Mouse (Mus musculus) hindbrain, embryonic 16.5 days (tissue): ENCODE measurements around the gene Szrd1. TPM values are rescaled to one million over a fixed set of nuclear protein-coding genes. Genes with fewer than 3 reads are reported as not detected.

Experiments used
- ATAC-seq: fragments of 200-750 bp; cut with Nextera tagmentation; 2 replicates; pipeline ENCODE4 v1.8.0; 2017; ENCODE audit warnings: moderate TSS enrichment, moderate library complexity
- H3K27ac ChIP-seq: fragments of 300-500 bp; sonication (generic); 2 replicates; pipeline ENCODE4 v1.5.1; 2014; ENCODE audit warnings: low read depth, mild to moderate bottlenecking, control low read depth, low read length, moderate library complexity
- H3K27me3 ChIP-seq: fragments of 300-500 bp; sonication (generic); replicated peaks from 2 replicates; pipeline ENCODE4 v1.6.1; 2014; ENCODE audit warnings: low read length; ENCODE audit not compliant: control insufficient read depth, insufficient read depth
- H3K36me3 ChIP-seq: fragments of 300-500 bp; sonication (generic); 2 replicates; pipeline ENCODE4 v1.6.1; 2014; ENCODE audit warnings: mild to moderate bottlenecking, low read length, moderate library complexity, mixed read lengths; ENCODE audit not compliant: control insufficient read depth, insufficient read depth
- H3K4me1 ChIP-seq: fragments of 300-500 bp; sonication (generic); 2 replicates; pipeline ENCODE4 v1.6.1; 2014; ENCODE audit warnings: low read depth, low read length; ENCODE audit not compliant: control insufficient read depth, insufficient read depth
- H3K4me2 ChIP-seq: fragments of 300-500 bp; sonication (generic); 2 replicates; pipeline ENCODE4 v1.6.1; 2014; ENCODE audit warnings: mild to moderate bottlenecking, low read length, control low read depth, moderate library complexity
- H3K4me3 ChIP-seq: fragments of 300-500 bp; sonication (generic); 2 replicates; pipeline ENCODE4 v1.5.1; 2014; ENCODE audit warnings: mild to moderate bottlenecking, low read length, control low read depth, moderate library complexity
- H3K9ac ChIP-seq: fragments of 300-500 bp; sonication (generic); 2 replicates; pipeline ENCODE4 v1.6.1; 2014; ENCODE audit warnings: low read depth, mild to moderate bottlenecking, control low read depth, low read length, moderate library complexity
- H3K9me3 ChIP-seq: fragments of 300-500 bp; sonication (generic); 2 replicates; pipeline ENCODE4 v1.6.1; 2014; ENCODE audit warnings: mild to moderate bottlenecking, low read length, moderate library complexity; ENCODE audit not compliant: control insufficient read depth
- WGBS: fragments of 180-500 bp; shearing (Covaris S2); extraction: QIAGEN DNeasy Blood & Tissue Kit; methylation state at CpG from one replicate; pipeline ENCODE4 v1.1.7; 2014; 5-methylcytosine and 5-hydroxymethylcytosine counted together
- polyA plus RNA-seq: library from polyadenylated mRNA; unstranded; fragments of >200 nt; fragmentation: Nextera tagmentation; extraction: Ambion mirVana; gene quantifications from 2 replicates; pipeline ENCODE4 v1.2.1, GENCODE M21; 2015

The Szrd1 gene
- 22.4 and 23.9 TPM in 2 replicates for polyA plus RNA-seq

DNA sequence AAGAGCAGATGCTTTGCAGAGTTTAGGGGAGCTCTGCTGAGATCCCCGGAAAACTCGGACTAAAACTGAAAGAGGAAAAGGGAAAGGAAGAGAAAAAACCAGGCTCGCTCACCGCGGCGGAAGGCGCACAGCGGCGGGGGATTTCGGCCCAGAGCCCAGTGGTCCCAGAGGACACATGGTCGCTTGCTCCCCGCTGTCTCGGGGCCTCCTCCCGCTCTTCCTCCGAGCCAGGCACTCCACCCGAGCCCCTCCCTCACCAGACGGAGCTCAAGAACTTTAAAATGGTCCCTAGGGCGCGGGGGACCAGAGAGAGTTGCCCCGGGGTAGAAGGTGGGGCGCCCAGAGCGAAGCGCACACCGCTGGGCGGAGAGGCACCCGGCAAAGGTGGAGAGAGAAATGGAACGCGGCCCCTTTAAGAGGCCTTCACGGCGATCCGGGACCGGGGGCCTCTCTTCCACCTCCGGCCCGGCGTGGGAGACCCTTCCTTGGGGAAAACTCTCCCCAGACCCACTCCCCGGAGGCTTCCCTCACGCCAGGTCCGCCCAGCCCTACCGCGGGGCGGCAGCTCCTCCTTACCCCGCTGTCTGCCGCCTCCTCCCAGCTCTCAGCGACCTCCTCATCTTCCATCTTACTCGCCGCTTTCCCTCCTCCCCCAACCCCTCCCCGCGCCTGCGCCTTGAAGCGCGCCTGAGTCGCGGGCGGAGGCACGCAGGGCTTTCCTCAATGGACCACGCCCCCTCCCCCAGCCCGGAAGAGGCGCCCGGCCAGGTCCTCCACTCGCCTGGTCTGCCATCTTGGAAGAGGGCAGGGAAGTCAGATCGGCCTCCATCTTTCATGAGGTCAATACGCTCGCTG is at the start of gene Szrd1:
Szrd1 (minus strand) TSS at position 660 of the 855 bp plus-strand sequence.
- Histone ChIP-seq H3K36me3 (no peaks in the 10 kb centered on the region), H3K27ac (peak within 1 kb of the TSS; percentile 91), H3K4me1 (peaks cover 33% of the 10 kb centered on the region), H3K4me3 (peak within 1 kb of the TSS; percentile 68), H3K27me3 (no peaks in the 10 kb centered on the region), H3K4me2 (peak within 1 kb of the TSS; percentile 97), H3K9ac (peak within 1 kb of the TSS; percentile 76), H3K9me3 (no peaks in the 10 kb centered on the region)
- under 1% methylated on average over 60 of the region's 63 CpGs for WGBS
- peak; percentile 94 for ATAC-seq

DNA sequence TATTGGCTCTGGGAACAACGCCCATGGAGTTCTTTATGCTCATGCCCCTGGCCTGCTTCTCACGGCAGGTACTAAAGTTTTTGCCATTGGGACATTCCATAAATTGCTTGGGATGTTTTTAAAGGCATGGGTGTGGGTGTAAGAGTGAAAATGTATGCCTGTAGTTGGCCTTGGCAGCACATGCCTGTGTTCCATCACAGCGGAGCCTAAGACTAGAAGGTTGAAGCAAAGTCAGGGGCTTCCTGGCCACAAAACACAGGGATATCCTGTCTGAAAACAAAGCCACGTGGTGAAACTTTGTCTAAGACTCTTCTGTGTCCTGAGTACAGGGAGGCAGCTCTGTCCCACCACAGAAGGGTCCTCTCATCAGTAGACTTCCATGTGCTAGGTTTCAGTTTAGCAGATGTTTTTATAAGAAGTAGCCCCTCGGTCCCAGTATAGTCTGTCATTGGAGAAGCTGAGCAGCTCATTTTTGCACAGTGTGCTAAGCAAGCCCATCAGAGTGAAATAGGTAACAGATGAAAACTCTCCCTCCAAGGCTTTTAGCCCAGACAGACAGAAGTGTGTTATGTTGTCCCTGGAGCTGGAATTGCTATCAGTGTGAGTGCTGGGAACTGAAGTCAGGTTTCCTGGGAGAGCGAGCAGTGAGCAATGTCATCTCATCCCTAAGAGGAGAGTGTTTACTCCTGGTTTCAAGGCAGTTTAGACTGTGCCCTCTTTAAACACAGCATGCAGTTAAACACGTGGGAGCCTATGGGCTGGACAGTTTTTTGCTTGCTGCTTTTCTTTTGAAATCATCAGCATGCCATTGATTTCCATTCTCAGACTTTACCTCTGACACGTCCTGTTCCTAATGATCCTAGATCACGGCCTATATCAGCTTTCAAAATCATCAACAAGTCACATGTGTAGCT is 47.6 kb upstream of the Szrd1 start:
- H3K4me2 ChIP-seq, result no peak overlapping the region
- no peak overlapping the region for H3K9ac ChIP-seq
- WGBS, result 77% methylated on average over 9 of the region's 9 CpGs
- H3K4me1 ChIP-seq, result peaks cover 4% of the 10 kb centered on the region; the same call in 1 of the 2 replicates
- H3K27ac ChIP-seq, result 0 out of 2 replicates have a peak overlapping the region, but pooled peaks have one; percentile 10
- peaks cover 5% of the 10 kb centered on the region; the same call in 1 of the 2 replicates for H3K36me3 ChIP-seq
- H3K27me3 ChIP-seq, result no peaks in the 10 kb centered on the region
- H3K4me3 ChIP-seq, result no peak overlapping the region
- no peak for ATAC-seq
- H3K9me3 ChIP-seq, result no peaks in the 10 kb centered on the region

DNA sequence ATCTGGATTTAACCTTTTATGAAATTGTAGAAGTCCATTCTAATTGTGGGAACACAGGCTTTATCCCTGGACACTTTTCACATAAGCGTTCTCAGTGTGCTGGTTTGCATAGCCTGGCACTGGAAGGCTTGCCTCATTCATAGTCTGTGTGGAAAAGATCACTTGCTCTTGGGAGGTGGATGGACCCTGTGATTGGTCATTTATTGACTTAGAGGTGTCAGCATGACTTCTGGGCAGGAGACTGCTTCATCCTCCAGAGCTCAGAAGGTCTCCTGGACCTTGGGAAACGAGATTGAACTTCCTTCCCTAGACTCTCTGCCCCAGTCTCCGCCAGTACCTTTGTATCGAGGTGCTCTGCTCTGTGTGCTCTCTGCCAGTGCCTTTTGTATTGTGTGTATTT is 44.9 kb upstream of the Szrd1 start:
- Histone ChIP-seq H3K9ac (no peak overlapping the region), H3K36me3 (no peaks in the 10 kb centered on the region; the same call in 1 of the 2 replicates)

DNA sequence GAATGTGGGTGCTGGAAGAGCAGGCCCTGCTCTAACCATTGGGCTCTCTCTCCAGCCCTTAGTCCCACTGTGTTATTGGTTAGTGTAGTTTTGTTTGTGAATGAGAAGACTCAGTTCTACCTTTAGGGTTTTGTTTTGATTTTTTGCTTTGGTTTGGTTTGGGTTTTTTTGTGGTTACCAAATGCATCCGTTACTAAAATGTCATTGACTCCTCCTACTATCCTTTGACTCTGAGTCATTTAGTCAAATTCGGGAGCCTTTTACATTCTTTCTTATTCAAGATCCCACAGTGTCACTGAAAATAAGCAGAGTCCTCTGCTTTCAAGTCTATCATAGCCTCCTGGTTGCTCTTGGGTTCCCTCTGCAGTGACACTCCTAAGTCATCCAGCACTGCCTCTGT is 44.4 kb upstream of the Szrd1 start:
- 91% methylated on average over 2 of the region's 2 CpGs for WGBS
- no peak for ATAC-seq
- Histone ChIP-seq H3K4me3 (no peak overlapping the region), H3K9ac (no peak overlapping the region), H3K27ac (no peak overlapping the region), H3K27me3 (no peaks in the 10 kb centered on the region), H3K4me1 (peaks cover 4% of the 10 kb centered on the region; the same call in 1 of the 2 replicates), H3K9me3 (no peaks in the 10 kb centered on the region), H3K4me2 (no peak overlapping the region), H3K36me3 (no peaks in the 10 kb centered on the region; the same call in 1 of the 2 replicates)

More for the DNA sequence above, 44.9 kb upstream of the Szrd1 start:
- H3K4me2 ChIP-seq, result no peak overlapping the region
- H3K4me1 ChIP-seq, result peaks cover 4% of the 10 kb centered on the region; the same call in 1 of the 2 replicates
- no peaks in the 10 kb centered on the region for H3K27me3 ChIP-seq
- H3K27ac ChIP-seq, result no peak overlapping the region
- 93% methylated on average over 4 of the region's 4 CpGs for WGBS
- H3K4me3 ChIP-seq, result no peak overlapping the region
- ATAC-seq, result no peak
- no peaks in the 10 kb centered on the region for H3K9me3 ChIP-seq

DNA sequence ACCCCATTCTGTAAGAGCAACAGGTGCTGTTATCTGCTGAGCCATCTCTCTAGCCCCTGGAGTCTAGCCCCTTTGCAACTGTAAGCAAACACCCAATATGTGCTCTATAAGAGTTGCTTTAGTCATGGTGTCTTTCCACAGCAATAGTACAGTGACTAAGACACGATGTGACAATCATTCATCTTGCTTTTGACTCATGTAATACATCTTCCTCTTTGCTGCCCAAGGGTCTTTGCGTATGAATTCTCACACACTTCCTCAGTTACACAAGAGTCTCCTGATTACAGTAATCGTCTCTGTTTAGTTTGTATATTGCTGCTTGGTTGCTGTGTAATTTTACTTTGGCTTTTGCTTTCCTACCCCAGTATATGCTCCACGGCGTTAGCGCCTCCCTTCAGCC is 42.4 kb upstream of the Szrd1 start:
- H3K4me1 ChIP-seq, result peaks cover 4% of the 10 kb centered on the region; the same call in 1 of the 2 replicates

DNA sequence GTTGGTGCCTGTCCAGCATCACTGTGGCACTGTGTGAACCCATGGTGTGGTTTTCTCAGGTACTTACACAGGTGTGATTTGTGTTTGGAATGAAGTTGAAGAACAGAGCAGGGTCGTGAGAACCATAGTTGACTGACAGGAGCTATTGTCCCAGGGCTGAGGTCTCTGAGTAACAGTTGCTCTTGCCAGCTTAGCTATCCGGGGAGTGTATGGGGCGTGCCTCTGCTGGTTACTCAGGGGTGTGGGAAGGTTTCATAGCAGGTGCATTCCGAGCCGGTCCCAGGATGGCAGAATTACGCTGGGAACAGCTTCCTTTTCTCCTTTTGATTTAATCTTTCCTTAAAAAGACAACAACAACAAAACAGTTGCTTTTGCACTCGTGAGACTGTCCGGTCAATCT is 41.3 kb upstream of the Szrd1 start:
- Histone ChIP-seq H3K9me3 (no peaks in the 10 kb centered on the region), H3K36me3 (no peaks in the 10 kb centered on the region; the same call in 1 of the 2 replicates), H3K4me2 (no peak overlapping the region), H3K27me3 (no peaks in the 10 kb centered on the region), H3K9ac (no peak overlapping the region), H3K4me1 (no peaks in the 10 kb centered on the region; the same call in 1 of the 2 replicates), H3K4me3 (no peak overlapping the region), H3K27ac (no peak overlapping the region)
- WGBS, result 75% methylated on average over 8 of the region's 8 CpGs
- no peak for ATAC-seq

More for the DNA sequence above, 42.4 kb upstream of the Szrd1 start:
- H3K27ac ChIP-seq, result no peak overlapping the region
- no peaks in the 10 kb centered on the region for H3K9me3 ChIP-seq
- no peak overlapping the region for H3K4me2 ChIP-seq
- H3K4me3 ChIP-seq, result no peak overlapping the region
- ATAC-seq, result no peak
- no peaks in the 10 kb centered on the region for H3K27me3 ChIP-seq
- 95% methylated on average over 6 of the region's 6 CpGs for WGBS
- no peaks in the 10 kb centered on the region; the same call in 1 of the 2 replicates for H3K36me3 ChIP-seq
- no peak overlapping the region for H3K9ac ChIP-seq

DNA sequence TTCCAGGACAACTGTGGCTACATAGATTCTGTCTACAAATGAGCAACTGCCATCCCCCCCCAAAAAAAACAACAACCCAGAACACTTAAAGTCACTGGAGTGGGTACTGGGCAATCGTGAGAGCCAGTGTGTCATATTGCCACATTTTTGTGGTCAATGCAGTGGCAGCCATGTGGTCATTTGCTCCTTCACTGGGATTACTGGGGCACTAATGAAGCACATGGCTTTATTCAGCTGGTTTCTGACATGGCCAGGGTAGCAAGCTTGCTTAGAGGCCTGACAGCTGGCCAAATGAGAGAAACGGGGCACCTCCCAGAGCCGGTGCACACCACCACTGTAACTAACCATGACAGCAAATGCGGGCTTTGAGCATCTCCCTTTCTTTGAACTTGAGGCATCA is 38.9 kb upstream of the Szrd1 start:
- H3K9me3 ChIP-seq, result no peaks in the 10 kb centered on the region
- no peaks in the 10 kb centered on the region for H3K27me3 ChIP-seq
- no peak overlapping the region for H3K27ac ChIP-seq
- no peaks in the 10 kb centered on the region; the same call in 1 of the 2 replicates for H3K4me1 ChIP-seq
- H3K9ac ChIP-seq, result no peak overlapping the region
- peaks cover 5% of the 10 kb centered on the region for H3K36me3 ChIP-seq
- H3K4me2 ChIP-seq, result no peak overlapping the region
- ATAC-seq, result no peak
- WGBS, result 58% methylated on average over 4 of the region's 4 CpGs
- H3K4me3 ChIP-seq, result no peak overlapping the region

DNA sequence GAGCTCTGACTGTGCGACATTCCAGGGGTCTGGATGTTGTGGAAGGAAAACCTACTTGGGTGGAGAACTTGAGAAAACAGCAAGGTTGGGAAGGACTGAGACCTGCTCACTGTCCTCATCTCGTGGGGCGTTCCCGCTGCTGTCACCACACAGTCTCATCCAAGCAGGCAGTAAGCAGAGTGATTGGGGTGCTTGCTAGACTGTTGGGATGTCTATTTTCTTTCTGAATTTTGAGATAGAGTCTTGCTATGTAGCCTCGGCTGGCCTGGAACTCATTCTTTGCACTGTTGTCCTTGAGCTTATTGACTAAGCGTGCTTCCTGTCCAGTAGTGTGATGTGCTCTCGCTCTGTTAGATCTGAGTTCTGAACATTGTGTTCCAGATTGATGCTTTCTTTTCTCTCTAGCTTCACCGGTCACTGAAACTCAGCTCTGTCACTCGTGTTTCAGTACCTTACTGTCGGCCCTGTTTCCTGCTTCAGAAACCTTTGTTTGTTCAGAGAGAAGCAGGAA is 36.8 kb upstream of the Szrd1 start:
- H3K9ac ChIP-seq, result no peak overlapping the region
- no peak overlapping the region for H3K27ac ChIP-seq
- H3K4me3 ChIP-seq, result no peak overlapping the region
- 90% methylated on average over 10 of the region's 10 CpGs for WGBS
- ATAC-seq, result no peak
- H3K36me3 ChIP-seq, result peaks cover 11% of the 10 kb centered on the region
- H3K27me3 ChIP-seq, result no peaks in the 10 kb centered on the region
- H3K4me2 ChIP-seq, result no peak overlapping the region
- H3K4me1 ChIP-seq, result no peaks in the 10 kb centered on the region; the same call in 1 of the 2 replicates
- no peaks in the 10 kb centered on the region for H3K9me3 ChIP-seq
